Mouse (Mus musculus) testis, adult 2 months (tissue): ENCODE measurements around the gene Itgav. TPM values are rescaled to one million over a fixed set of nuclear protein-coding genes. Genes with fewer than 3 reads are reported as not detected.

ENCODE experiments used
- H3K27ac ChIP-seq: fragments of 200-500 bp; 2 replicates; pipeline ENCODE4 v1.5.1; 2012; ENCODE audit warnings: low read depth, low read length; ENCODE audit not compliant: control insufficient read depth, insufficient read depth
- H3K27me3 ChIP-seq: fragments of 200-500 bp; 2 replicates; pipeline ENCODE4 v1.6.1; 2012; ENCODE audit warnings: mild to moderate bottlenecking, low read length, moderate library complexity; ENCODE audit not compliant: control insufficient read depth, insufficient read depth
- H3K36me3 ChIP-seq: fragments of 200-500 bp; 2 replicates; pipeline ENCODE4 v1.6.1; 2012; ENCODE audit warnings: mild to moderate bottlenecking, low read length; ENCODE audit not compliant: control insufficient read depth, insufficient read depth
- H3K4me1 ChIP-seq: fragments of 200-500 bp; 2 replicates; pipeline ENCODE4 v1.6.1; 2012; ENCODE audit warnings: low read length; ENCODE audit not compliant: control insufficient read depth, insufficient read depth
- H3K4me3 ChIP-seq: fragments of 200-500 bp; 2 replicates; pipeline ENCODE4 v1.5.1; 2012; ENCODE audit warnings: low read depth, mild to moderate bottlenecking, low read length, moderate library complexity, mixed read lengths; ENCODE audit not compliant: control insufficient read depth
- CTCF ChIP-seq: fragments of 200-500 bp; IDR thresholded peaks from 2 replicates; pipeline ENCODE4 v1.5.1; 2012; ENCODE audit warnings: low read depth, mild to moderate bottlenecking, inconsistent platforms, low read length, moderate library complexity; ENCODE audit not compliant: control insufficient read depth, insufficient read depth, insufficient replicate concordance
- POLR2A ChIP-seq: fragments of 200-500 bp; IDR thresholded peaks from 2 replicates; pipeline ENCODE4 v1.6.1; 2012; ENCODE audit warnings: low read depth, mild to moderate bottlenecking, inconsistent platforms, low read length, moderate library complexity; ENCODE audit not compliant: control insufficient read depth
- polyA plus RNA-seq: library from polyadenylated mRNA; depleted of rRNA; stranded (reverse); fragments of >200 nt; gene quantifications from 2 replicates; pipeline ENCODE4 v1.2.3, GENCODE M21; 2012

Gene Itgav
- polyA plus RNA-seq, 1 experiment: 3.1 TPM

- no peaks in the 10 kb centered on the region for H3K36me3 ChIP-seq
- no peak for TF ChIP-seq POLR2A
- no peak for TF ChIP-seq CTCF
- peaks cover 2% of the 10 kb centered on the region; the same call in 1 of the 2 replicates for H3K4me1 ChIP-seq
- H3K4me3 ChIP-seq: no peak overlapping the region
- H3K27ac ChIP-seq: no peak overlapping the region
- no peaks in the 10 kb centered on the region for H3K27me3 ChIP-seq
Observed at GRCm38 (mm10) chr2:83738586-83739251, 14.5 kb downstream of the Itgav start.

- H3K4me1 ChIP-seq: peaks cover 2% of the 10 kb centered on the region; the same call in 1 of the 2 replicates
- no peaks in the 10 kb centered on the region for H3K27me3 ChIP-seq
- H3K36me3 ChIP-seq: no peaks in the 10 kb centered on the region
- H3K4me3 ChIP-seq: no peak overlapping the region
- no peak for TF ChIP-seq CTCF
- no peak for TF ChIP-seq POLR2A
- H3K27ac ChIP-seq: peak overlapping the region; percentile 64
Observed at GRCm38 (mm10) chr2:83739461-83740124, 15.4 kb downstream of the Itgav start.

GRCm38 (mm10) chr2:83740601-83741031, 16.4 kb downstream of the Itgav start:
- no peaks in the 10 kb centered on the region for H3K36me3 ChIP-seq
- no peaks in the 10 kb centered on the region for H3K27me3 ChIP-seq
- peaks cover 2% of the 10 kb centered on the region; the same call in 1 of the 2 replicates for H3K4me1 ChIP-seq
- H3K4me3 ChIP-seq: no peak overlapping the region
- no peak overlapping the region for H3K27ac ChIP-seq
- TF ChIP-seq POLR2A: no peak
- no peak for TF ChIP-seq CTCF

- H3K4me1 ChIP-seq: peaks cover 2% of the 10 kb centered on the region; the same call in 1 of the 2 replicates
- no peak overlapping the region for H3K4me3 ChIP-seq
- TF ChIP-seq POLR2A: no peak
- no peak for TF ChIP-seq CTCF
- no peaks in the 10 kb centered on the region for H3K27me3 ChIP-seq
- no peaks in the 10 kb centered on the region for H3K36me3 ChIP-seq
- no peak overlapping the region for H3K27ac ChIP-seq
Observed at GRCm38 (mm10) chr2:83742210-83742609, 18.0 kb downstream of the Itgav start.

GRCm38 (mm10) chr2:83742836-83743235, 18.6 kb downstream of the Itgav start:
- Histone ChIP-seq H3K4me1 (peaks cover 2% of the 10 kb centered on the region; the same call in 1 of the 2 replicates), H3K27me3 (no peaks in the 10 kb centered on the region), H3K4me3 (no peak overlapping the region), H3K27ac (no peak overlapping the region), H3K36me3 (no peaks in the 10 kb centered on the region)
- TF ChIP-seq CTCF: no peak

GRCm38 (mm10) chr2:83744276-83744952, 20.2 kb downstream of the Itgav start:
- Histone ChIP-seq H3K27ac (no peak overlapping the region), H3K27me3 (no peaks in the 10 kb centered on the region), H3K4me3 (no peak overlapping the region), H3K4me1 (peaks cover 2% of the 10 kb centered on the region; the same call in 1 of the 2 replicates), H3K36me3 (no peaks in the 10 kb centered on the region)
- TF ChIP-seq POLR2A (no peak), CTCF (no peak)

GRCm38 (mm10) chr2:83745257-83745656, 21.1 kb downstream of the Itgav start:
- Histone ChIP-seq H3K36me3 (no peaks in the 10 kb centered on the region), H3K4me3 (no peak overlapping the region), H3K27me3 (no peaks in the 10 kb centered on the region), H3K27ac (no peak overlapping the region), H3K4me1 (peaks cover 2% of the 10 kb centered on the region; the same call in 1 of the 2 replicates)
- TF ChIP-seq CTCF (no peak), POLR2A (no peak)
